Mouse (Mus musculus): ENCODE results near the gene Nek3. TPM values are rescaled to one million over a fixed set of nuclear protein-coding genes. Genes with fewer than 3 reads are reported as not detected.

Nek3 gene
- 4.3 TPM for polyA plus RNA-seq (2017; shearing (Covaris generic))

GRCm38 (mm10) chr8:22166080-22166603 lies at the start of gene Nek3:
Gene Nek3 (minus strand): TSS chr8:22166435.

GRCm38 (mm10) chr8:22192660-22193431 lies 26.6 kb upstream of the Nek3 start, which contains the start of gene Vps36:
Gene Vps36 (plus strand): TSS chr8:22192809.

GRCm38 (mm10) chr8:22185431-22186397 lies 19.5 kb upstream of the Nek3 start, which contains the start of gene Ckap2:
Gene Ckap2 (minus strand): TSS chr8:22185819.

GRCm38 (mm10) chr8:22124220-22125152 lies 41.7 kb downstream of the Nek3 start, which contains the start of gene Nek5:
Gene Nek5 (minus strand): TSS chr8:22125053.

Other genes starting within 250 kb of the Nek3 start
- gene Defb15, start 233.7 kb downstream of the Nek3 start, polyA plus RNA-seq (2017; shearing (Covaris generic)), result not detected
- gene Defb35, start 228.1 kb downstream of the Nek3 start, polyA plus RNA-seq (2017; shearing (Covaris generic)), result not detected
- gene Defb13, start 219.7 kb downstream of the Nek3 start, polyA plus RNA-seq (2017; shearing (Covaris generic)), result not detected
- 0.67 TPM for gene Fam90a1a, start 207.7 kb downstream of the Nek3 start, polyA plus RNA-seq (2017; shearing (Covaris generic))
- gene Ccdc70, start 196.7 kb downstream of the Nek3 start, polyA plus RNA-seq (2017; shearing (Covaris generic)), result 0.94 TPM
- gene Atp7b, start 106.1 kb downstream of the Nek3 start, polyA plus RNA-seq (2017; shearing (Covaris generic)), result 0.13 TPM
- 11.3 TPM for gene Alg11, start 105.7 kb downstream of the Nek3 start, polyA plus RNA-seq (2017; shearing (Covaris generic))
- gene Nek5, start 41.4 kb downstream of the Nek3 start, polyA plus RNA-seq (2017; shearing (Covaris generic)), result 0.17 TPM
- 1.4 TPM for gene Ckap2, start 19.4 kb upstream of the Nek3 start, polyA plus RNA-seq (2017; shearing (Covaris generic))
- gene Vps36, start 26.4 kb upstream of the Nek3 start, polyA plus RNA-seq (2017; shearing (Covaris generic)), result 32.4 TPM
- gene Thsd1, start 60.9 kb upstream of the Nek3 start, polyA plus RNA-seq (2017; shearing (Covaris generic)), result 1.4 TPM
- gene Tpte, start 117.0 kb upstream of the Nek3 start, polyA plus RNA-seq (2017; shearing (Covaris generic)), result not detected
- 9.5 TPM for gene Slc25a15, start 232.2 kb upstream of the Nek3 start, polyA plus RNA-seq (2017; shearing (Covaris generic))
- 12.0 TPM for gene Mrps31, start 244.9 kb upstream of the Nek3 start, polyA plus RNA-seq (2017; shearing (Covaris generic))

All from effector memory CD4-positive, alpha-beta T cell, adult 7 months (primary cell).